Mouse (Mus musculus) layer of hippocampus, adult 18-20 months (tissue): ENCODE measurements around the gene Gm6020. TPM values are rescaled to one million over a fixed set of nuclear protein-coding genes. Genes with fewer than 3 reads are reported as not detected.
"Not testable (repeated sequence)": the region's sequence is repeated elsewhere in the genome, so short reads cannot be mapped to it uniquely, and the experiment has no call there.

Source experiments
- DNase-seq, 2 experiments: peaks; one replicate each; pipeline ENCODE4 v3.0.0; 2022; ENCODE audit warnings: low spot score in 2 of 2
- long read RNA-seq: library from polyadenylated mRNA; stranded (forward); transcript quantifications from one replicate; pipeline ENCODE4 v2.0.0, GENCODE M21; 2021
- total RNA-seq, 2 experiments: library from RNA; stranded (reverse); gene quantifications; 2 replicates each; pipeline ENCODE4 v1.2.3; 2021

Gm6020 gene
- not detected for total RNA-seq
- long read RNA-seq, result 0 reads

DNA sequence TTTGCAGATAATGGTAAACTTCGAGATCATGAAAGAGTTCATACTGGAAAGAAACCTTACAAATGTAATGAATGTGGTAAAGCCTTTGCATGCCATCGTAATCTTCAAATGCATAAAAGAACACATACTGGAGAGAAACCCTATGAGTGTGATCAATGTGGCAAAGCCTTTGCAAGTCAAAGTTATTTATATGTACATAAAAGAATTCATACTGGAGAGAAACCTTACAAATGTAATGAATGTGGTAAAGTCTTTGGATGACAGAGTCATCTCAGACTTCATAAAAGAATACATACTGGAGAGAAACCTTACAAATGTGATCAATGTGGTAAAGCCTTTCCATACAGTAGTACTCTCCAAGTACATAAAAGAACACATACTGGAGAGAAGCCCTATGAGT is at the start of gene Gm6020:
Gene Gm6020 (plus strand): TSS at position 301 of the 400 bp plus-strand sequence.
- DNase-seq, result not testable (repeated sequence)

DNA sequence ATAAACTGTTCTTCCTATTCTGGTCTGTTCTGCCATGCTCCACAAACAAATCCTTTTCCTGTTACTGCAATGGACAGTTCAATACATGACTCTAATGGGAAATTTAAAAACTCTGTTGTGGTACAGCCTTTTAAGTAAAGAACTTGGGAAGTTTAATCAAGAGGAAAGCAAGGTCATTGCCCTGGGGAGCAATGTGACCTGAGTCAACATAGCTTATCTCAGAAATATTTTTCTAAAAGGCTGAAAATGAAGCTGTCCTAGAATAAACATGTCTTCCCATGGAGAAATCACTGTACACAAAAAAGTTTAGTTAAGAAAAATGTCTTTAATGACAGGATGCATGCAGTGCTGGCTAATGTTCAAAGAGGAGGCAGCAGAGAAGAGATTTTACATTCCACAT is 45.0 kb upstream of the Gm6020 start:
- DNase-seq, result no peak

DNA sequence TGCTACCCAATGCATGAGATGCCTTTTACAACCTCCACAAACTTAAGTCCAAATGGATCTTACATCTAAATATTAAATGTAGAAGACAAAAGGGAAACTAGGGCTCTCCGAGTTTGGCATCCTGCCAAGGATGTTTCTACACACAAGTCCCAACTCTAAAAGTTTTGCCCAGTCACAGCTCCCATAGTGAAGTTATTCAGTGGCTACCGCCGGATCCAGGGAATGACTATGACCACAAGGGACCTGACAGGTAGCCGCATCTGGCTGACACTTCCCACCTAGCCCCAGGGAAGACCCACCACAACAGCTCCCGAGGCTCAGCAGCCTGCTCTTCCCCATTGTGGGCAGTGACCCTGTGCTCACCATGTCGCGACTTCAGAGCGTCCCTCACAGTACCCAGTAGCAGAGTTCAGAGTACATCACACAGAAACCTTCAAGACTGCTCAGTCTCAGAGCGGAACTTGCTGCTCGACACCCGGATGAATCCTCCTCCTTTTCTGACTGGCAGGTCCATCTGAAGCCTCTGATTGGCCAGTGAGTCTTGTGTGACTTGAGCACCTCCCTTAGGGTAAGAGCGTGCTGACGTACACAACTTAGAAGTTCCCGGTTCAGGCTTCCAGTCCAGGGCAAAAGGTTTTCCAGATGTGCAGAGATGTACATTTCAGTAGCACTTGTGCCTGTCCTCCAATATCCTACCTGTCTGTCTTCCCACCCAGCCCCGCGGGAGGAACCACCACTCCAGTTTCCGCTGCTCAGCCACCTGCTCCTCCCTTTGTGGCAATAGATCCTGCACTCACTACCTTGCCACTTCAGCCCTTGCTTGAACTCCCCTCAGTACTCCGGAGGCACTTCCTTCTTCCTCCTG is 43.1 kb upstream of the Gm6020 start, which contains the start of gene Zfp950:
Gene Zfp950 (minus strand): TSS at position 499 of the 865 bp plus-strand sequence.
- peak; percentile 83 to 89 for DNase-seq

GRCm38 (mm10) chr19:61141299-61141698 is 42.4 kb upstream of the Gm6020 start:
- no peak for DNase-seq

DNA sequence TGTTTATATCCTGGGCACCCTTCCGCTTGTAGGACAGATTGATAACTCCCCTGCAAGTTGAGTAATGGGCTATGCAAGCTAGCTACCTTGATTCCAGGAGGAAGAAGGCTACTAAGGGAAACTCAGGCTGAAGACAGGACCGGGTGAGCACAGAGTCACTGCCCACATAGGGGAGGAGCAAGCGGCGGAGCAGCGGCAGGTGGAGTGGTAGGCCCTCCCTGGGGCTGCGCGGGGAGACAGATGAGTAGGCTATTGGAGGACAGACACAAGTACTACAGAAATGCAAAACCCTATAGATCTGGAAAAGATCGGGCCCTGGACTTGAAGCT is 32.4 kb upstream of the Gm6020 start:
- no peak for DNase-seq

DNA sequence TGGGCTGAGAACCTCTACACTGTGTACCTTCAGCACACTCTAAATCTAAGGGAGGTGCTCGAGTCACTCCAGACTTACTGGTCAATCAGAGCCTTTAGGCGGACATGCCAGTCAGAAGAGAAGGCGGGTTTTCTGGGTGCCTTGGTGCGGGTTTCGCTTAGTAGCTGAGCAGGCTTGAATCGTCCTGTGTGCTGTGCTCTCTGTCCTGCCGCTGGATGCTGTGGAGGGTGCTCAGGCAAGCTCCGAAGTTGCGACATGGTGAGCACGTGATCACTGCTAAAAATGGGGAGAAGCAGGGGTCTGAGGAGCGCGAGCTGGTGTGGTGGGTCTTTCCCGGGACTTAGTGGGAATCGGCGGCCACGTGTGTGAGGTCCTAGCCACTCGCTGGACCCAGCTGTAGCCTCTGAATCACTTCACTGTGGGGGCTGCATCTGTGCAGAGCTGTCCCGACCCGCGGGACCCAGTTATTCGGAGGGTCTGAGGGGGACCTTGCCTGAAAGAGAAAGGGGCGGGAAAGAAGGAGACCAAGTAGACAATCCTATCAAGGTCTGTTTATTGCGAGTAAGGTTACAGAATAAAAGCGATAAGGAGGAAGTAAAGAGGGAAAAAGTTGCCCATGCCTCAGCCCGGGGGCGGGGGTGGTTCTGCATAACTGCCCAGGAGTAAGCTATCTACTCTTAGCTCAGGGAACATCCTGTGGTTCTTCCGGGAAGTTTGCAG is 31.8 kb upstream of the Gm6020 start:
- DNase-seq, result no peak

DNA sequence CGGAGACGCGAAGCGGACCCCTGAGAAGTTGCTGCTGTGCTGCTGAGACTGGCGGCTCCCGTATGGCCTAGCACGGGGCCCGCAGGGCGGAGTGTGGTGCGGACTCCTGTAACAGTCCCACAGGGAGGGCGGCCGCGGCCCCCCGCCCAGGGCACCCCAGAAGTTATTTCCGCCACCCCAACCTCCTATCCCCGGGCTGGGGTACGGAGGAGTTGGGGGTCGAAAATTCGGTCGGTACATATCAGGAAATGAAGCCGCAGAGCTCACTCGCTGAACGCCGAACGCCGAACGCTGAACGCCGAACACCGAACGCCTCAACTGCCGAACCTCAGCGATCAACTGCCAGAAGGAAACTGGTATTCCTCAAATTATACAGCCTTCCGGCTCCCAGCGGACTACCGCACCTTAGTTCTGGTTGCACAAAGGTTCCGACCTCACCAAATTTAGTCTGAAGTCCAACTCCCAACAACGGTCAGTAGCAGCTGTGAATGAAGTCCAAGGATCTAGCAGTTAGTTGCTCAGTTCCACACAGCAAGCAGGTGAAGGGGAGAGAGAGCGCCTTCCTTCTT is 7.8 kb upstream of the Gm6020 start, which contains the start of gene Gm7102:
Gene Gm7102 (minus strand): TSS at position 554 of the 569 bp plus-strand sequence.
- no peak for DNase-seq

DNA sequence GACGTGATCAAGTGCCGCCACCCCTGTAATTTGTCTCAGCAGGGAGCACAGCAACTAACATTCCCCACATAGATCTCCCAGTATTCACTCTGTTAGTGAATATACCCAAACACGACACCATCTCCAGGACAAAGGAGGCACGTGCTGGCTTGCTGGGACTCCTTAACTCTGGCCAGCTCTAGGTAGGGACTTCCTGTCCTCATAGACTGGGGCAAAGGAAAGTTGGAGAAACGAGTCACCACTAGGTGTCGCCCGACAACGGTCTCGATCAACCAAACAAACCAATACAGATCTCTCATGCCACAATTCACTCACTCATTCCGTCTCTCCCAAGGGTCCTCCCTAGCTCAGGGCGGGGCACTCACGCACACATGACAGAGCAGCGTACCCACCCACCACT is 15.6 kb downstream of the Gm6020 start:
- peak; percentile 78 to 93 for DNase-seq

GRCm38 (mm10) chr19:61199836-61200235 is 16.1 kb downstream of the Gm6020 start:
- DNase-seq, result no peak

- not testable (repeated sequence) for DNase-seq
These were observed 23.8 kb downstream of the Gm6020 start for GRCm38 (mm10) chr19:61207506-61207905.

- DNase-seq, result no peak
These were observed 40.1 kb downstream of the Gm6020 start for GRCm38 (mm10) chr19:61223706-61224328.

DNA sequence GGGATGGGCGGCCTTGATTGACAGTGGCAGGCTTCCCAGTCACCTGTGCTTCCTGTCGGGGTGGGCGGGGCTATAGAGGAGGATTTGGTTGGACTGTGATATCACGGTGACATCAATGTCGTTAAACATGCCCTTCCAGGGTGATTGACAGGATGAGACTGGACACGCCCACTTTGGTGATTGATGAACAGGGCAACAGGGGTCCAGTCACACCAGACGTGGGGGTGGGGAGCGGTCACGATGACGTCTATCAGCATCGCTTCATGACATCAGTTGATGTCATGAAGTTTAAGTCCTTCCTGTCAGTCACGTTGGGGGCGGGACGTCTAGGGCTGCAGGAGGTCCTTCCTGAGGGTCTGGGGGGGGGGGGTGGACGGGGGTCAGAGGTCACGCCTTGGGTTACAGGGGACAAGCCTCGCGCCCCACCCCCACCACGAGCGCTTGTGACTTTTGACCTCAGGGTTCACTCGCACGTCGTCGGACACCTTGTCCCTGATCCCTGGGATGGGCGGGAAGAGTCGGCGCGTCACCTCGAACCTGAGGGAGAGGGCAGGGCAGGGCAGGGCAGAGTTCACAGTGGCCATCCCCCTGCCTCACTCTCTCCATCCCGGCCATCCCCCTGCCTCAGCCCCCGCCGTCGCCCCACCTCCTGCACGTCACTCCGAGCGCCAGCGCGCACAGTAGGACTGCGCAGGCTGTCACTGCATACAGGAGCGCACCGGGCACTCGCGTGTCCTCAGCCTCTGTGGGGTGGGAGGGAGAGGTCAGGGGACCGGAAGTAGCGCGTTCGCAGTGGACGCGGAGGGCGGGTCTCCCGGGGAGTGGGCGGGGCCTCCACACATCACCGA is 41.2 kb downstream of the Gm6020 start:
- DNase-seq, result peak in 1 of 2 experiments; percentile 25

GRCm38 (mm10) chr19:61225526-61226400 is 42.1 kb downstream of the Gm6020 start:
- peak; percentile 82 to 90 for DNase-seq

- peak; percentile 62 to 82 for DNase-seq
These were observed 42.8 kb downstream of the Gm6020 start for GRCm38 (mm10) chr19:61226401-61226927.

GRCm38 (mm10) chr19:61226928-61227854 is 43.5 kb downstream of the Gm6020 start:
- peak; percentile 83 to 88 for DNase-seq

GRCm38 (mm10) chr19:61227941-61228701 is 44.4 kb downstream of the Gm6020 start, which contains the start of gene Csf2ra:
Gene Csf2ra, minus strand, starts transcription at chr19:61228429.
- peak in 1 of 2 experiments; percentile 2 for DNase-seq
